Mouse (Mus musculus): ENCODE data around the gene Cers3.

Cers3 gene

GRCm38 (mm10) chr7:66840008-66840719 is 96.9 kb downstream of the Cers3 start:
- in situ Hi-C loops (cut with MboI) = no loop called here

GRCm38 (mm10) chr7:66841165-66841564 is 97.9 kb downstream of the Cers3 start:
- in situ Hi-C loops (cut with MboI) = no loop called here

- in situ Hi-C loops (cut with MboI) = no loop called here
These were observed 98.7 kb downstream of the Cers3 start for GRCm38 (mm10) chr7:66842021-66842420.

- in situ Hi-C loops (cut with MboI) = no loop called here
These were observed 100.5 kb downstream of the Cers3 start for GRCm38 (mm10) chr7:66843846-66844245.

GRCm38 (mm10) chr7:66846582-66846981 is 103.3 kb downstream of the Cers3 start:
- in situ Hi-C loops (cut with MboI) = no loop called here

GRCm38 (mm10) chr7:66847299-66847698 is 104.0 kb downstream of the Cers3 start:
- in situ Hi-C loops (cut with MboI) = no loop called here

- in situ Hi-C loops (cut with MboI) = no loop called here
These were observed 106.0 kb downstream of the Cers3 start for GRCm38 (mm10) chr7:66849316-66849715.

- in situ Hi-C loops (cut with MboI) = no loop called here
These were observed 108.9 kb downstream of the Cers3 start for GRCm38 (mm10) chr7:66852164-66852563.

- in situ Hi-C loops (cut with MboI) = no loop called here
These were observed 114.3 kb downstream of the Cers3 start for GRCm38 (mm10) chr7:66857610-66858009.

GRCm38 (mm10) chr7:66858247-66859075 is 115.2 kb downstream of the Cers3 start:
- in situ Hi-C loops (cut with MboI) = no loop called here

- in situ Hi-C loops (cut with MboI) = no loop called here
These were observed 115.9 kb downstream of the Cers3 start for GRCm38 (mm10) chr7:66859220-66859619.

- in situ Hi-C loops (cut with MboI) = no loop called here
These were observed 123.8 kb downstream of the Cers3 start for GRCm38 (mm10) chr7:66866944-66867718.

GRCm38 (mm10) chr7:66867719-66868501 is 124.6 kb downstream of the Cers3 start:
- in situ Hi-C loops (cut with MboI) = no loop called here

GRCm38 (mm10) chr7:66871520-66871919 is 128.2 kb downstream of the Cers3 start:
- in situ Hi-C loops (cut with MboI) = no loop called here

- in situ Hi-C loops (cut with MboI) = no loop called here
These were observed 128.7 kb downstream of the Cers3 start for GRCm38 (mm10) chr7:66871940-66872511.

GRCm38 (mm10) chr7:66873235-66873634 is 129.9 kb downstream of the Cers3 start:
- in situ Hi-C loops (cut with MboI) = no loop called here
